Mouse (Mus musculus) liver, embryonic 15.5 days (tissue): ENCODE measurements around the gene Zg16. TPM values are rescaled to one million over a fixed set of nuclear protein-coding genes. Genes with fewer than 3 reads are reported as not detected.

Experiments used
- ATAC-seq: fragments of 200-750 bp; cut with Nextera tagmentation; 2 replicates; pipeline ENCODE4 v1.8.0; 2017; ENCODE audit warnings: moderate number of reproducible peaks, mild to moderate bottlenecking, moderate library complexity; ENCODE audit not compliant: insufficient read depth
- H3K27ac ChIP-seq: fragments of 300-500 bp; sonication (generic); replicated peaks from 2 replicates; pipeline ENCODE4 v1.5.1; 2015; ENCODE audit warnings: mild to moderate bottlenecking, inconsistent platforms
- H3K27me3 ChIP-seq: fragments of 300-500 bp; sonication (generic); 2 replicates; pipeline ENCODE4 v1.6.1; 2015; ENCODE audit warnings: mild to moderate bottlenecking, inconsistent platforms
- H3K36me3 ChIP-seq: fragments of 300-500 bp; sonication (generic); replicated peaks from 2 replicates; pipeline ENCODE4 v1.6.1; 2015; ENCODE audit warnings: moderate library complexity, mild to moderate bottlenecking, inconsistent platforms
- H3K4me1 ChIP-seq: fragments of 300-500 bp; sonication (generic); replicated peaks from 2 replicates; pipeline ENCODE4 v1.6.1; 2015; ENCODE audit warnings: inconsistent platforms
- H3K4me2 ChIP-seq: fragments of 300-500 bp; sonication (generic); 2 replicates; pipeline ENCODE4 v1.6.1; 2015; ENCODE audit warnings: moderate library complexity, mild to moderate bottlenecking, inconsistent platforms
- H3K4me3 ChIP-seq: fragments of 300-500 bp; sonication (generic); replicated peaks from 2 replicates; pipeline ENCODE4 v1.5.1; 2015; ENCODE audit warnings: mild to moderate bottlenecking, inconsistent platforms
- H3K9ac ChIP-seq: fragments of 300-500 bp; sonication (generic); 2 replicates; pipeline ENCODE4 v1.6.1; 2015; ENCODE audit warnings: moderate library complexity, mild to moderate bottlenecking, inconsistent platforms
- H3K9me3 ChIP-seq: fragments of 300-500 bp; sonication (generic); replicated peaks from 2 replicates; pipeline ENCODE4 v1.6.1; 2016; ENCODE audit warnings: inconsistent platforms
- WGBS: fragments of 180-500 bp; shearing (Covaris S2); methylation state at CpG from one replicate; pipeline ENCODE4 v1.1.7; 2015; ENCODE audit warnings: mixed read lengths; ENCODE audit not compliant: insufficient replicate concordance; 5-methylcytosine and 5-hydroxymethylcytosine counted together
- polyA plus RNA-seq: library from polyadenylated mRNA; unstranded; fragments of >200 nt; fragmentation: Nextera tagmentation; extraction: Ambion mirVana; gene quantifications from 2 replicates; pipeline ENCODE4 v1.2.1, GENCODE M21; 2015

The Zg16 gene
- polyA plus RNA-seq, 1 experiment from 2014 or later: 0.33 TPM

DNA sequence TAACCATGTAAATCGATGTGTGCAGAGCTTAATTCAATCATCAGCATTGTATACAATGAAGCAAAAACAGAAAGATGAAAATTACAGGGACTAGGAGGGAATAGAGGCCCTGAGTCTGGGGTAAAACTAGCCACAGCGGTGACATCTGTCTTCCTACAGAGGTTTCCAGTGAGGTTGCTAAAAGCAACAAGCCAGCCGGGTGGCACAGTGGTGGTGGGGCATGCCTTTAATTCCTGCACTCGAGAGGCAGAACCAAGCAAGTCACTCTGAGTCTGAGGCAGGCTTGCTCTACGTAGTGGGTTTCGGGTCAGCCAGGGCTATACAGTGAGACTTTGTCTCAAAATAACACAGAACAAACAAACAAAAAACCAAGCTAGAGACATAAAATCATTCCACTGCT is 15.0 kb upstream of the Zg16 start:
- H3K4me3 ChIP-seq: no peak overlapping the region
- WGBS: 58% methylated on average over 6 of the region's 6 CpGs
- H3K27ac ChIP-seq: no peak overlapping the region
- no peak overlapping the region for H3K9ac ChIP-seq
- no peak for ATAC-seq
- no peaks in the 10 kb centered on the region for H3K27me3 ChIP-seq
- H3K4me2 ChIP-seq: no peak overlapping the region
- peaks cover 39% of the 10 kb centered on the region for H3K4me1 ChIP-seq
- 0 out of 2 replicates have a peak, but pooled peaks cover 4% of the 10 kb centered on the region for H3K9me3 ChIP-seq
- no peaks in the 10 kb centered on the region for H3K36me3 ChIP-seq

DNA sequence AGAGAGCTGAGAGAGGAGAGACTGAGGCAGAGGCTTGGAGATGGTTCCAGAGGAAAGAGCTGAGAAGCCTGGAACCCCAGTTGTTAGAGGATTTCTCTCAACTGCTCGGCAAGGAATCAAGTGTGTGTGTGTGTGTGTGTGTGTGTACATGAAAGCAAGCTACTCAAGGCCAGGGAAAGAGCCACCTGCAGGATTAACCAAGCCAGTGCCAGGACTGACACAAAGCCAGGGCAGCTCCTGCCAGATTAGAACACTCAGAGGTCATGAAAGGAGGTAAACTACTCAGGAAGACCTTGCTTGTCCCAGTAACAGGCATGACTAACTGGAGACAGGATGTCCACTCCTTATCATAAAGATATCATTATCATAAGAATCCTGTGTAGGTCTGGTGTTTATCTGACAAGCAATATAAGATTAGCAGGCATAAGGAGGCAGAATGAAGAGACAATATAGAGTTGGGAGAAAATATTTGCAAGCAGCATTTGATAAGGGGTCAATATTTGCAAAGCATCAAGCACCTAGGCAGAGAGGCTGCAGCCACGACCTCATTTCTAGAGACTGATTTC is 14.4 kb upstream of the Zg16 start:
- no peak overlapping the region for H3K27ac ChIP-seq
- no peak overlapping the region for H3K4me3 ChIP-seq
- H3K9ac ChIP-seq: no peak overlapping the region
- 16% methylated on average over 2 of the region's 2 CpGs for WGBS
- peaks cover 39% of the 10 kb centered on the region for H3K4me1 ChIP-seq
- no peak for ATAC-seq
- H3K36me3 ChIP-seq: no peaks in the 10 kb centered on the region
- H3K9me3 ChIP-seq: 0 out of 2 replicates have a peak, but pooled peaks cover 4% of the 10 kb centered on the region
- H3K4me2 ChIP-seq: no peak overlapping the region
- H3K27me3 ChIP-seq: no peaks in the 10 kb centered on the region

DNA sequence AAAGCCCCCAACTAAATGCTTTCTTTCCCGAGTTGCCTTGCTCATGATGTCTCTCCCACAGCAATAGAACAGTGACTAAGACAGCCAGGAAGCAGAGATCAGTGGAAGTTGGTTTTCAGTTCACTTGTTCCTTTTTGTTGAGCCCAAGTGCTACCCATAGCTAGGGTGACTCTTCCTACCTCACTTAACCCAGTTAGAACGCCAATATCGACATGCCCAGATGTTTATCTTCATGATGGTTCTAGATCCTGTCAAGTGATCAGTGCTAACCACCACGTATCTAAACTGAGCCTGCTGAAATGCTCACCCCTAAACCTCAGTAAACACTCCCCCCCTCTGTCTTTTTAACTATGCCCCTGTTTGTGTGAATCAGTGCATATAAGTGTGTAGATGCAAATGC is 12.4 kb upstream of the Zg16 start:
- Histone ChIP-seq H3K9ac (no peak overlapping the region), H3K27ac (no peak overlapping the region), H3K4me3 (no peak overlapping the region), H3K27me3 (no peaks in the 10 kb centered on the region), H3K4me2 (no peak overlapping the region), H3K4me1 (peaks cover 30% of the 10 kb centered on the region), H3K36me3 (no peaks in the 10 kb centered on the region), H3K9me3 (0 out of 2 replicates have a peak, but pooled peaks cover 4% of the 10 kb centered on the region)
- no peak for ATAC-seq
- 64% methylated on average over 4 of the region's 4 CpGs for WGBS

DNA sequence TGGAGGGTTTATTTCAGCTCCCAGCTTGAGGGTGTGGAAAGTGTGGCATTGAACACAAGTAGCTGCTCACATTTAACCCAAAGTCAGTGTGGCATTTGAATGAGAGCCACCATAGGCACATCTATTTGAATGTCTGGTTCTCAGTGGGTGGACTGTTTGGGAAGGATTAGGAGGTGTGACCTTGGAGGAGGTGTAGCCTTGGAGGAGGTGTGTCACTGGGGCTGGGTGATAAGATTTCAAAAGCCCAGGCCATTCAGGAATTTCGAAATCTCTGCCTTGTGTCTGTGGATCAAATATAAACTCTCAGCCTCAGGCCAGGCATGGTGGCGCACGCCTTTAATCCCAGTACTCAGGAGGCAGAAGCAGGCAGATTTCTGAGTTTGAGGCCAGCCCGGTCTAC is 11.8 kb upstream of the Zg16 start:
- WGBS: 85% methylated on average over 4 of the region's 4 CpGs
- no peaks in the 10 kb centered on the region for H3K36me3 ChIP-seq
- ATAC-seq: no peak
- H3K9me3 ChIP-seq: 0 out of 2 replicates have a peak, but pooled peaks cover 4% of the 10 kb centered on the region
- H3K27ac ChIP-seq: 0 out of 2 replicates have a peak overlapping the region, but pooled peaks have one; percentile 24
- H3K9ac ChIP-seq: no peak overlapping the region
- no peak overlapping the region for H3K4me3 ChIP-seq
- peaks cover 24% of the 10 kb centered on the region for H3K4me1 ChIP-seq
- H3K27me3 ChIP-seq: no peaks in the 10 kb centered on the region
- H3K4me2 ChIP-seq: no peak overlapping the region

DNA sequence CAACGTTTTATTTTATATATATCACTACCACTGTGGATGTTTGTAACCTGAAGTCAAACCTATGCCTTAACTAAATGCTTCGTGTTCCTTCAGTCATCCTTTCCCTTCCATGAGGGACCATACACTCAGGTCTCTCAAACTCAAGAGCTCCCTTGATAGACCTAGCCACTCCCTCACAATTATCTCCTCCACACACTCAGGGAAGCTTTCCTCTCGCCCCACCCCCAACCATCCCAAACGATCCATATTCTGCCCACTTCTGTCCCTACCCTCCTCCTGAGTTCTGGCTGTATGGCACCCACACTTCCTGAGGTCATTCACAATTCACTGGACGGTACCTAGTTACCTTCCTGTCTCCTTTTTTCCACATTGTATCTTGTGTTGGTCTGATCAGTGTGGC is 11.4 kb upstream of the Zg16 start:
- Histone ChIP-seq H3K36me3 (no peaks in the 10 kb centered on the region), H3K4me2 (no peak overlapping the region; the same call in 1 of the 2 replicates), H3K9ac (no peak overlapping the region), H3K9me3 (0 out of 2 replicates have a peak, but pooled peaks cover 4% of the 10 kb centered on the region), H3K4me3 (no peak overlapping the region), H3K4me1 (peaks cover 25% of the 10 kb centered on the region), H3K27ac (0 out of 2 replicates have a peak overlapping the region, but pooled peaks have one; percentile 24), H3K27me3 (no peaks in the 10 kb centered on the region)
- 59% methylated on average over 5 of the region's 5 CpGs for WGBS
- 0 out of 2 replicates have a peak, but pooled peaks have one; percentile 40 for ATAC-seq

DNA sequence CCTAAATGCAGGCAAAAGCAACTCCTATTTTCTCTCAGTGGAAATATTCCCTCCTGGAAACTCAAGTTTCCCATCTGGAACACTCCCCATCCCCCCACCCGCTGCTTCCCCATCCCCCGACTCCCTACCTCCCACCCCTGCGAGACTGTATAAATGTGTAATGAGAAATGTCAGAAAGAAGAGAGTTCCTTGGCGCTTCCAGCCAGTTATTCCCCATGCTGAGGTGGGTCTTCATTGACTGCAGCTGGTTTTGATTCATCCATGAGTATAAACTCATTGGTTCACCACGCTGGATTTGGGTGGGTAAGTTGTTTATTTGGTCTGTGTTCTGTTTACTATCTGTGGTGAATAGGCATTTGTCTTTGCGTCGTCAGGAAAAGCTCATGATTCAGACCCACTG is 9.3 kb upstream of the Zg16 start:
- ATAC-seq: no peak
- Histone ChIP-seq H3K27me3 (no peaks in the 10 kb centered on the region), H3K4me1 (peaks cover 40% of the 10 kb centered on the region), H3K4me2 (no peak overlapping the region), H3K9ac (no peak overlapping the region), H3K36me3 (peaks cover 12% of the 10 kb centered on the region; the same call in 1 of the 2 replicates), H3K4me3 (no peak overlapping the region), H3K27ac (no peak overlapping the region), H3K9me3 (0 out of 2 replicates have a peak, but pooled peaks cover 4% of the 10 kb centered on the region)
- WGBS: 72% methylated on average over 7 of the region's 7 CpGs

DNA sequence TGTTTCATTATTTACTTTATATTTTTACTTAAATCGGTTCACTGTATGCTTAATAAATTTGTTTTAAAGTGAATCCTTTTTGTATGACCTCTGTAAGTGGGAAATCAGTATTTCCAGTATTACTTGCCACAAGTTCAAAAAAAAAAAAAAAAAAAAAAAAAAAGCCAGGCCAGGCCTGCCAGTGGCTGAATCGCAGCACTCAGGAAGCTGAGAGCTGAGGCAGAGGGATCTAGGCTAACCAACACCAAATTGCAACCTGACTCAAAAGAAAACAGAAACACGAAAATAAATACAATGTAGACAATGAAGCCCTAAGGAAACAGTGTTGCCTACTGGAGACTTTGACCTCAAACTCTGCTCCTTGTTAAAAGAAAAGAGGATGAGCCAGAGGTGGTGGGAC is 6.8 kb upstream of the Zg16 start:
- 67% methylated on average over 3 of the region's 3 CpGs for WGBS
- Histone ChIP-seq H3K4me2 (no peak overlapping the region), H3K27me3 (no peaks in the 10 kb centered on the region), H3K9ac (no peak overlapping the region), H3K4me3 (no peak overlapping the region), H3K36me3 (peaks cover 12% of the 10 kb centered on the region; the same call in 1 of the 2 replicates), H3K27ac (0 out of 2 replicates have a peak overlapping the region, but pooled peaks have one; percentile 51), H3K4me1 (peaks cover 57% of the 10 kb centered on the region), H3K9me3 (0 out of 2 replicates have a peak, but pooled peaks cover 3% of the 10 kb centered on the region)
- ATAC-seq: no peak

DNA sequence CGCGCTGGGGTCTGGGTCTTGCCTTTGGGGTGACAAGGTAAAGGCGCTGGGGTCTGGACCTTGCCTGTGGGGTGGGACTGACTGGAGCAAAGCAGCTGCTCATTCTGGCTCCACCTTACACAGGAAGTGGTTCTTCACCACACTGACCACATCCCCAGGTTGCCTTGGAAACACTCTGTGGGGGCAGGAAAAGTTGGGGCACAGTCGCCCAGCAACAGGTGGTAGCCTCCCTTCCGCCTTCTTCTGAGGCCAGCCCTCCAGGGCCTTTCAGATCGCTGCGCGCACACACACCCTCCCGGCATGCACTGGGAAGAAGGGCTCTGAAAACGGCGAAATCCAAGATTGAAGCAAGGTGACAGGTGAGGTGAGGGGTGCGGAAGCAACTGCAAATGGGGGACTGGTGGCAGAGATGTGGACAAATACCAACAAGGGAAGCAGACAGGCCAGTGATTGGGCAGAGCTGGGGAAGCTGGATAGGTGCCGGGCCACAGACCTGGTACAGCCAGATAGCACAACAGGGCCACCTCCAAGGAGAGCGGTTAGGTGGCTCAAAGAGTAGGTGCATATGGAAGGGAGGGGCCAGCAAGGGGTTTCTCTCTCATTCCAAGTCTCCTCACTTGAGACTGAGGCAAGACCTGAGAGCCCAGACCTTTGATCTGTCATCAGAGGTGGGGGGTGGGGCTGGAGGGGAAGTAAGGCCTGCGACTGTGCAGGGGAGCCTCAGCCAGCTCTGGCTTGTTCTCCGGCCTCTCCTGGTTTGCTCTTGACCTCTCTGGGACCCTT is 4.2 kb upstream of the Zg16 start, which contains the start of gene AI467606:
AI467606 (plus strand) TSS at position 246 of the 783 bp plus-strand sequence.
- Histone ChIP-seq H3K9ac (peak within 1 kb of the TSS; percentile 70), H3K4me2 (peak within 1 kb of the TSS; percentile 88), H3K36me3 (peaks cover 12% of the 10 kb centered on the region; the same call in 1 of the 2 replicates), H3K4me3 (peak within 1 kb of the TSS; percentile 68), H3K4me1 (peaks cover 70% of the 10 kb centered on the region), H3K9me3 (no peaks in the 10 kb centered on the region), H3K27ac (peak within 1 kb of the TSS; percentile 93), H3K27me3 (no peaks in the 10 kb centered on the region)
- ATAC-seq: peak; percentile 87
- 9% methylated on average over 16 of the region's 16 CpGs for WGBS

DNA sequence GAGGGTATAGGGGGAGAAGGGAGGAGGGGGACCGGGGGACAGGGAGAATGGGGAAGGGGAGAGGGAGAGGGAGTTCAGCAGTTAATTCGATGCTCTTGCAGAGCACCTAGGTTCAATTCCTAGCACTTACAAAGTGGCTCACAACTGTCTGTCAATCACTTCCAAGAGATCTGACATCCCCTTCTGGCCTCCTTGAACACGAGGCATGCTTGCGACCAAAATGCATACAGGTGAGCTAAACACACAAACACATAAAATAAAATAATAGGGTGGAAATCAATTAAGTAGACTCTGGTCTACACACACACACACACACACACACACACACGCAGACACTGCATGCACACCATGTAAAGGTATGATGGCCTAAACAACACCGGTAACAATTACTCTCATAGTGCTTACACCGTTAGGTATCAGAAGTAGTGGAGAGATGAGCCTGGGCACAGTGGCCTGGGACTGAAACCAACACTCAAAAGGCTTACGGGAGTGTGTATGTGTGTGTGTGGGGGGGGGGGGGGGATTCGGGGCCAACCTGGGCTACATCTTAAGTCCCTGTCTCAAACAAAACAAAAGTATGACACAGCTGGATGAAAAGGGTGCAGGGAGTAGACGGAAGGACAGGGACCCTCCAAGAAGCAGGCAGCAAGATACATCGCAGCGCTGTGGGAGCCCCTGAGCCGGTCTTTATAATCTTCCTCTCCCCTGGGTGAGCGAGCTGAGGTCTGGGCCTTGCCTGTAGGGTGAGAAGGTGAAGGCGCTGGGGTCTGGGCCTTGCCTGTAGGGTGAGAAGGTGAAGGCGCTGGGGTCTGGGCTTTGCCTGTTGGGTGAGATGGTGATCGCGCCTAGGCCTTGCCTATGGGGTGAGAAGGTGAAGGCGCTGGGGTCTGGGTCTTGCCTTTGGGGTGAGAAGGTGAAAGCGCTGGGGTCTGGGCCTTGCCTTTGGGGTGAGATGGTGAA is 3.3 kb upstream of the Zg16 start:
- H3K27ac ChIP-seq: peak overlapping the region; percentile 93
- peaks cover 79% of the 10 kb centered on the region for H3K4me1 ChIP-seq
- H3K9ac ChIP-seq: peak overlapping the region; percentile 70
- peaks cover 12% of the 10 kb centered on the region; the same call in 1 of the 2 replicates for H3K36me3 ChIP-seq
- H3K4me2 ChIP-seq: peak overlapping the region; percentile 88
- peak overlapping the region; percentile 68 for H3K4me3 ChIP-seq
- WGBS: 34% methylated on average over 20 of the region's 20 CpGs
- no peaks in the 10 kb centered on the region for H3K9me3 ChIP-seq
- ATAC-seq: peak; percentile 16
- H3K27me3 ChIP-seq: no peaks in the 10 kb centered on the region
